Mouse (Mus musculus): ENCODE data around the gene Osbpl7.

Gene Osbpl7

GRCm38 (mm10) chr11:97083401-97084140, 33.1 kb downstream of the Osbpl7 start:
- DNase-seq: no peak

GRCm38 (mm10) chr11:97084821-97085505, 34.5 kb downstream of the Osbpl7 start:
- DNase-seq: no peak

GRCm38 (mm10) chr11:97086365-97086764, 35.9 kb downstream of the Osbpl7 start:
- DNase-seq: no peak

GRCm38 (mm10) chr11:97094600-97094999, 44.2 kb downstream of the Osbpl7 start:
- DNase-seq: no peak

GRCm38 (mm10) chr11:97098791-97099190, 48.4 kb downstream of the Osbpl7 start:
- peak; percentile 50 for DNase-seq

- peak; percentile 22 for DNase-seq
These were observed 51.3 kb downstream of the Osbpl7 start for GRCm38 (mm10) chr11:97101722-97102121.

- DNase-seq: no peak
These were observed 53.0 kb downstream of the Osbpl7 start for GRCm38 (mm10) chr11:97103163-97104090.

- DNase-seq: no peak
These were observed 53.7 kb downstream of the Osbpl7 start for GRCm38 (mm10) chr11:97104091-97104483.

GRCm38 (mm10) chr11:97108976-97109375, 58.5 kb downstream of the Osbpl7 start:
- no peak for DNase-seq

GRCm38 (mm10) chr11:97112519-97113125, 62.2 kb downstream of the Osbpl7 start:
- no peak for DNase-seq

GRCm38 (mm10) chr11:97114671-97115601, 64.5 kb downstream of the Osbpl7 start, which contains the start of gene Tbx21:
Tbx21 (minus strand) TSS chr11:97115331.
- no peak for DNase-seq

- DNase-seq: no peak
These were observed 65.4 kb downstream of the Osbpl7 start for GRCm38 (mm10) chr11:97115797-97116196.
